Mouse (Mus musculus): Measurements from ENCODE around the gene Myb.

Gene Myb

DNA sequence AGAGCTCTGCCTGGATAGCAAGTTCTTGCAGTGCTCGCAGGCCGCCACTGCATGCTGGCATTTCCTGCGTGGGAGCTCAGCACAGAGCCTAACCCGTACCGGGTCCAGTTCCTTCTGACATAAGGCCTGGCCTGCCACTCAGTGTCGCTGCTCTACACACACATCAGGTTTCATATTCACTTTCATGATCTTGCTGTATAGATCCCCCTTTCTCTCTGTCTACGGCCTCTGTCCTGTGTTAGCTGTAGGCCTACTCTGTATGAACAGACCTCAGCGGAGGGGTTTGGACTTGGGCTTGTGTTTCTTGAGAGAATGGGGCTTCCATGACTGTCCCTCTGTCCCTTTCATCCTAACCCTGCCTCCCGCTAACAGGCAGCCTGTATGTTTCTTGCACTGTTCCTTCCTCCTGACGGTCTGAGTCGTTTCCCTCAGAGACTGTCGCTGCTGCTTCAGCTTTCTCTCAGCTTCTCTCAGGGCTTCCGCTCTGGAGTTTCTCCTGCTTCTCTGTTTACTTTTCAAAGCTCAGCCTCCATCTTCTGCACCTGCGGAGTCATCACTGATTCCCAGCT lies 83.5 kb downstream of the Myb start:
- DNase-seq (ENCODE audit: low spot score in 2 of 2), result no peak

DNA sequence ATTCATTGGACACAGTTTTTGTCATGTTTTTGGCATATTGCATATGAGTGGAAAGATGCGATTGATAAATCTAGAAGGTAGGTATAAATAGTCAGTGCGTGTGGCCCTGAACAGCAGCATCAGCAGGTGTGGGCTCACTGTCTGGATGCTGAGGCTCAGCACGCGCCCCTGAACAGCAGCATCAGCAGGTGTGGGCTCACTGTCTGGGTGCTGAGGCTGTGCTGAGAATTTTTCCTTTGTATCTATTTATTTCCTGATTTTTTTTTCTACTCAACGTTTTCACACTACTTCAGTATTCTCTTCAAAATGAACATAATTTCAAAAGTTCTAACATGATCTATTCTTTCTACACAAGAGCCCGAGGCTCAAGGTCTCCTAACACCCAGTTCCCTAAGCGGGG lies 84.1 kb downstream of the Myb start:
- no peak for DNase-seq (ENCODE audit: low spot score in 2 of 2)

DNA sequence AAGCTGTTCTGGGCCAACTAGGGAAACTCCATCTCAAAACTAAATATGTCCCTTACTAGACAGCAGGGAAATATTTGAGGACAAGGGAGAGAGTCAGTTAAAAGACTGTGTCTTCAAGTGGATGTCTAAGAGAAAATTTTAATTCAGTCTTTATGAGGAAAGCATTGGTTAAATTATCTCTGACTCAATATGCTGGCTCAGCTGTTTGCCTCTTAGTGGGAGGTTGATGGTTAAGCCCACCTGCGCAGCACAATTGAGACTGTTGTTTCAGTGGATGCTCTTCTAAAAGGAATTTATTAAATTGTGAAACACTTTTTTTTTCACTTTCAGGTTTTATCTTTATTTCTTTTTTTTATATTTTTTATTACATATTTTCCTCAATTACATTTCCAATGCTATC lies 84.6 kb downstream of the Myb start:
- no peak for DNase-seq (ENCODE audit: low spot score in 2 of 2)
